Mouse (Mus musculus): Measurements from ENCODE around the gene Ddx24. TPM values are rescaled to one million over a fixed set of nuclear protein-coding genes. Genes with fewer than 3 reads are reported as not detected.

Gene Ddx24
- total and polyA plus RNA-seq, 3 experiments = 76.2 to 125 (median 83.0) TPM

DNA sequence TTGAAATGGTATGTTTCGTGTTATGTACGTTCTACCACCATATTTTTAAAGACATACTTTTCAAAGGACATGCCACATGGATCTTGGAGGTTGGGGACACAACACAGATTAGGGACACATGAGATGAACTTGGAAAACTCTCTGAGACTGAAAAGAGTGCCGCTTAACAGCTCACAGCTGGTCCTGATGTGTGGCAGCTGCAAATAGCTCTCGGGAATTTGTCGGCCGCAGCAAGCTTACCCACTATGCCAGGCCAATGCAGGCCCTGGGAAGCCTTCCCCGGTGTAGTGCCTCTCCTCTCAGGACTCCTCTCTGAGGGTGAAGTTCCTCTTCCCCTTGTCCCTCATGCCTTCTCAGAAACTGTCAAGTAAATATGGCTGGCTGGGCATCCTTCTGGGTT lies 28.9 kb downstream of the Ddx24 start:
- dilution Hi-C loops (cut with MboI; ENCODE audit: extremely low pct_ligation_motif_present, extremely low pct_unique_long_range_greater_than_20kb, low sequenced_read_pairs) = no loop called here
- no peaks in the 10 kb centered on the region for H3K27me3 ChIP-seq (replicated peaks)
- peaks cover 8 to 50% of the 10 kb centered on the region in 2 experiments for H3K36me3 ChIP-seq (replicated peaks in 1 of 2; ENCODE audit: control insufficient read depth in 1 of 2, insufficient read depth in 1 of 2, low read length in 1 of 2)
- no peak overlapping the region for H3K9ac ChIP-seq (ENCODE audit: insufficient read depth, low read depth)
- no peak overlapping the region for H3K4me2 ChIP-seq (ENCODE audit: insufficient read depth, low read depth, poor library complexity, severe bottlenecking)
- TF ChIP-seq KAT2A (IDR thresholded peaks at IDR 0.05; ENCODE audit: insufficient replicate concordance, low read length) = no peak
- TF ChIP-seq POLR2A (IDR thresholded peaks at IDR 0.05; ENCODE audit: low read depth, low read length) = no peak
- TF ChIP-seq EP300 (IDR thresholded peaks at IDR 0.05; ENCODE audit: low read length) = no peak
- no peak for TF ChIP-seq MEF2A (IDR thresholded peaks at IDR 0.05; ENCODE audit: borderline replicate concordance, low read depth, low read length)
- TF ChIP-seq USF2 (conservative IDR thresholded peaks at IDR 0.05; ENCODE audit: low read depth, low read length) = no peak
- TF ChIP-seq ZMIZ1 (IDR thresholded peaks at IDR 0.05; ENCODE audit: low read depth, low read length) = no peak
- TF ChIP-seq ELF1 (IDR thresholded peaks at IDR 0.05; ENCODE audit: low read depth, low read length) = no peak
- no peak for TF ChIP-seq RCOR1 (conservative IDR thresholded peaks at IDR 0.05; ENCODE audit: low read depth, low read length)
- no peak for TF ChIP-seq BHLHE40 (IDR thresholded peaks at IDR 0.05; ENCODE audit: low read depth, low read length)
- no peak for TF ChIP-seq JUN (IDR thresholded peaks at IDR 0.05; ENCODE audit: insufficient read depth, low read depth, low read length)
- peaks cover 0 to 28% of the 10 kb centered on the region in 2 experiments; a peak in 2 of 4 replicates for H3K4me1 ChIP-seq (ENCODE audit: control insufficient read depth in 1 of 2, insufficient read depth in 2 of 2)
- H3K4me3 ChIP-seq (replicated peaks in 1 of 3; ENCODE audit: low read depth in 2 of 3, low read length in 2 of 3, poor library complexity in 1 of 3) = no peak overlapping the region
- DNase-seq (ENCODE audit: extremely low read depth) = no peak
- H3K9me3 ChIP-seq (replicated peaks; ENCODE audit: low read length) = no peaks in the 10 kb centered on the region
- in situ Hi-C loops (cut with MboI; ENCODE audit: low pct_ligation_motif_present, low pct_unique_long_range_greater_than_20kb, low sequenced_read_pairs) = no loop called here
- no peak overlapping the region for H3K27ac ChIP-seq (ENCODE audit: insufficient read depth, low read depth)
- no peaks in the 10 kb centered on the region; the same call in 1 of the 2 replicates for H3K79me2 ChIP-seq (replicated peaks; ENCODE audit: control insufficient read depth, extremely low read depth, insufficient read depth, poor library complexity, severe bottlenecking)

DNA sequence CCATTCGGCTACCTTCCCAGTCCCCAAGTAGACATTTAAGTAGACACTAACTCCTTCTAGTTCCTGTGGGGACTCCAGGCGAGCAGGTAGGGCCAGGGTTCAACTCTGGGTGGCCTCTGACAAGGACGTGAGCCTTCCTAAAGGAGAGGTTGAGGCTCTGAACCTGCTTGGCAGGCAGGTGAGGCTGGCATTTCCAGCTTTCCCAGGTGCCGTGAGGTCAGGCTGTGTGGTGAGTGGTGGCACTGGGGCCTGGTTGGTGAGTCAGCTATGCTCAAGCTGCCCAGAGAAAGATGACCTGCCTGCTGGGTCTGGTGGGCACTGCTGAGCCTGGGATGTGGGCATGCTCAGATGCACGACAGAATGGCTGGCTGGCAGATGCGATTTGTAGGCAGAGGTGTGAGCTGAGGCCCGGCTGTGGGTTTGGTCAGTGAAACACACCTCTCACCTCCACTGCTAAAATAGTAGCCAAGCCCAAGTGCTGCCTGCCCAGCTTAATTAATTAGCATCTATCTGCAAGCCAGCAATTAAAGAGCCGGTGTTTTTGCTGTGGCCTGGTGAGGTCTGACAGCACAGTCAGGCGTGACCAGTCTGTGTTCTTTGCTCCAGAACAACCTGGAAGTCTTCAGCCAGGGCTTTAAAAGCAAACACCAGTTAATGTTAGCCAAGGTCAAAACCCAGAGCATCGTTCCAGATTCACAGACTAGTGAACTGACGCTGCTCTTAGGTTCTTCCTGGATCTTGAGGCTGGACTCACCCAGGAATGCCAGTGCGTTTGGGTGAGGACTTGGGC lies 29.9 kb downstream of the Ddx24 start:
- no peak for DNase-seq (ENCODE audit: extremely low read depth)
- Histone ChIP-seq H3K4me3 (replicated peaks in 1 of 3; ENCODE audit: low read depth in 2 of 3, low read length in 2 of 3, poor library complexity in 1 of 3) (no peak overlapping the region), H3K36me3 (replicated peaks in 1 of 2; ENCODE audit: control insufficient read depth in 1 of 2, insufficient read depth in 1 of 2, low read length in 1 of 2) (peaks cover 4 to 43% of the 10 kb centered on the region in 2 experiments), H3K4me2 (ENCODE audit: insufficient read depth, low read depth, poor library complexity, severe bottlenecking) (no peak overlapping the region), H3K4me1 (ENCODE audit: control insufficient read depth in 1 of 2, insufficient read depth in 2 of 2) (peaks cover 0 to 28% of the 10 kb centered on the region in 2 experiments; a peak in 2 of 4 replicates), H3K27ac (ENCODE audit: insufficient read depth, low read depth) (no peak overlapping the region), H3K79me2 (replicated peaks; ENCODE audit: control insufficient read depth, extremely low read depth, insufficient read depth, poor library complexity, severe bottlenecking) (no peaks in the 10 kb centered on the region; the same call in 1 of the 2 replicates), H3K27me3 (replicated peaks) (no peaks in the 10 kb centered on the region), H3K9me3 (replicated peaks; ENCODE audit: low read length) (no peaks in the 10 kb centered on the region), H3K9ac (ENCODE audit: insufficient read depth, low read depth) (no peak overlapping the region)
- TF ChIP-seq SIN3A (IDR thresholded peaks at IDR 0.05; ENCODE audit: low read length) = no peak
- no peak for TF ChIP-seq POLR2A (IDR thresholded peaks at IDR 0.05; ENCODE audit: low read depth, low read length)
- TF ChIP-seq ZNF384 (IDR thresholded peaks at IDR 0.05; ENCODE audit: low read depth, low read length) = no peak
- no peak for TF ChIP-seq JUN (IDR thresholded peaks at IDR 0.05; ENCODE audit: insufficient read depth, low read depth, low read length)
- in situ Hi-C loops (cut with MboI; ENCODE audit: low pct_ligation_motif_present, low pct_unique_long_range_greater_than_20kb, low sequenced_read_pairs) = no loop called here
- dilution Hi-C loops (cut with MboI; ENCODE audit: extremely low pct_ligation_motif_present, extremely low pct_unique_long_range_greater_than_20kb, low sequenced_read_pairs) = no loop called here
